Mouse (Mus musculus): ENCODE results near the gene Pdcd10. TPM values are rescaled to one million over a fixed set of nuclear protein-coding genes. Genes with fewer than 3 reads are reported as not detected.

Gene Pdcd10
- polyA plus RNA-seq (2012; fragmentation: generic; extraction: Trizol) = 19.1 TPM

- peaks cover 45% of the 10 kb centered on the region for H3K79me2 ChIP-seq (ENCODE audit: control insufficient read depth, insufficient read depth)
- no peaks in the 10 kb centered on the region for H3K36me3 ChIP-seq (ENCODE audit: control insufficient read depth, insufficient read depth)
- H3K27me3 ChIP-seq (ENCODE audit: control insufficient read depth, insufficient read depth, insufficient read length) = no peaks in the 10 kb centered on the region
- H3K4me2 ChIP-seq (ENCODE audit: low read depth) = peak within 1 kb of the TSS; percentile 87
- peak within 1 kb of the TSS; percentile 68 for H3ac ChIP-seq (ENCODE audit: control insufficient read depth, insufficient read length)
- H3K4me3 ChIP-seq = peak within 1 kb of the TSS; percentile 69
- TF ChIP-seq POLR2A (IDR thresholded peaks at IDR 0.05; ENCODE audit: insufficient read length, low read depth) (peak; percentile 41), MYOG (IDR thresholded peaks at IDR 0.05; ENCODE audit: control insufficient read depth in 1 of 3, insufficient read depth in 1 of 3, insufficient read length in 2 of 3, low read depth in 2 of 3) (no peak), POLR2AphosphoS2 (IDR thresholded peaks at IDR 0.05; ENCODE audit: insufficient read length, low read depth) (peak; percentile 50), SRF (IDR thresholded peaks at IDR 0.05; ENCODE audit: control insufficient read depth, insufficient read length, low read depth) (peak; percentile 8), REST (IDR thresholded peaks at IDR 0.05; ENCODE audit: insufficient read depth, insufficient read length) (no peak), CEBPB (IDR thresholded peaks at IDR 0.05; ENCODE audit: insufficient read depth, poor library complexity, severe bottlenecking) (peak; percentile 57; the same call in 1 of the 2 replicates)
Observed at GRCm38 (mm10) chr3:75556695-75557291, at the start of gene Pdcd10. Gene Pdcd10, minus strand, starts transcription at chr3:75556856.

- Histone ChIP-seq H3K79me2 (ENCODE audit: control insufficient read depth, insufficient read depth) (no peaks in the 10 kb centered on the region), H3K4me2 (ENCODE audit: low read depth) (no peak overlapping the region), H3K27me3 (ENCODE audit: control insufficient read depth, insufficient read depth, insufficient read length) (no peaks in the 10 kb centered on the region), H3K36me3 (ENCODE audit: control insufficient read depth, insufficient read depth) (no peaks in the 10 kb centered on the region), H3K4me3 (no peak overlapping the region), H3ac (ENCODE audit: control insufficient read depth, insufficient read length) (no peak overlapping the region)
- TF ChIP-seq USF1 (IDR thresholded peaks at IDR 0.05; ENCODE audit: low read depth) (no peak), CEBPB (IDR thresholded peaks at IDR 0.05; ENCODE audit: insufficient read depth, poor library complexity, severe bottlenecking) (no peak), MYOG (IDR thresholded peaks at IDR 0.05; ENCODE audit: control insufficient read depth in 1 of 3, insufficient read depth in 1 of 3, insufficient read length in 2 of 3, low read depth in 2 of 3) (no peak), REST (IDR thresholded peaks at IDR 0.05; ENCODE audit: insufficient read depth, insufficient read length) (no peak), MAX (IDR thresholded peaks at IDR 0.05; ENCODE audit: low read depth) (no peak), TCF12 (IDR thresholded peaks at IDR 0.05; ENCODE audit: insufficient read depth, poor library complexity, severe bottlenecking) (no peak), SRF (IDR thresholded peaks at IDR 0.05; ENCODE audit: control insufficient read depth, insufficient read length, low read depth) (no peak), MYOD1 (IDR thresholded peaks at IDR 0.05; ENCODE audit: control insufficient read depth in 1 of 3, insufficient read length in 2 of 3, low read depth in 2 of 3) (no peak), POLR2AphosphoS2 (IDR thresholded peaks at IDR 0.05; ENCODE audit: insufficient read length, low read depth) (no peak), E2F4 (IDR thresholded peaks at IDR 0.05; ENCODE audit: insufficient read depth) (no peak), TCF3 (IDR thresholded peaks at IDR 0.05; ENCODE audit: insufficient read length, low read depth) (no peak), POLR2A (IDR thresholded peaks at IDR 0.05; ENCODE audit: insufficient read length, low read depth) (no peak)
Observed at GRCm38 (mm10) chr3:75584898-75585297, 28.2 kb upstream of the Pdcd10 start.

DNA sequence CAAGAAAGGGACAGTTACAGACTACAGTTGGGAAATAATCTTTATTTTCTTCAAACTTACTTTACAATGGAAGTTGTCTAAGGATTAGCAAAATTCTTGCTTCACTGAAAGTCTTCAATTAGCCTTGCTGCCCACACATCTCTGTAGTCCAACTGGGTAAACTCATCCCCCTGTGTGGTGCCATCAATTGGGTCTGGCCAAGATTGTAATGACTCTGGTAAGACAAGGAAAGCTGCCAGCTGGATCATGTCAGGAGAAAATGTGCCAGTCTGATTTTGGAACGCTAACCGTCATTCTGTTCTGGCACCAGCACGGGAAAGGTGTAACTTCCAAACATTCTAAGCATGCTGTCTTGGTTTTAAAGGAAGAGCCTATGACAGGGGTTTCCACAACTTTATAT is 26.6 kb upstream of the Pdcd10 start:
- Histone ChIP-seq H3K4me2 (ENCODE audit: low read depth) (no peak overlapping the region), H3ac (ENCODE audit: control insufficient read depth, insufficient read length) (no peak overlapping the region), H3K79me2 (ENCODE audit: control insufficient read depth, insufficient read depth) (no peaks in the 10 kb centered on the region), H3K36me3 (ENCODE audit: control insufficient read depth, insufficient read depth) (no peaks in the 10 kb centered on the region), H3K27me3 (ENCODE audit: control insufficient read depth, insufficient read depth, insufficient read length) (no peaks in the 10 kb centered on the region), H3K4me3 (no peak overlapping the region)
- TF ChIP-seq POLR2AphosphoS2 (IDR thresholded peaks at IDR 0.05; ENCODE audit: insufficient read length, low read depth) (no peak), E2F4 (IDR thresholded peaks at IDR 0.05; ENCODE audit: insufficient read depth) (no peak), SRF (IDR thresholded peaks at IDR 0.05; ENCODE audit: control insufficient read depth, insufficient read length, low read depth) (no peak), USF1 (IDR thresholded peaks at IDR 0.05; ENCODE audit: low read depth) (no peak), REST (IDR thresholded peaks at IDR 0.05; ENCODE audit: insufficient read depth, insufficient read length) (no peak), MYOG (IDR thresholded peaks at IDR 0.05; ENCODE audit: control insufficient read depth in 1 of 3, insufficient read depth in 1 of 3, insufficient read length in 2 of 3, low read depth in 2 of 3) (no peak), TCF3 (IDR thresholded peaks at IDR 0.05; ENCODE audit: insufficient read length, low read depth) (no peak), CEBPB (IDR thresholded peaks at IDR 0.05; ENCODE audit: insufficient read depth, poor library complexity, severe bottlenecking) (no peak), MAX (IDR thresholded peaks at IDR 0.05; ENCODE audit: low read depth) (no peak)

- TF ChIP-seq TCF12 (IDR thresholded peaks at IDR 0.05; ENCODE audit: insufficient read depth, poor library complexity, severe bottlenecking) = no peak
- no peak for TF ChIP-seq CEBPB (IDR thresholded peaks at IDR 0.05; ENCODE audit: insufficient read depth, poor library complexity, severe bottlenecking)
- TF ChIP-seq POLR2A (IDR thresholded peaks at IDR 0.05; ENCODE audit: insufficient read length, low read depth) = no peak
- no peak for TF ChIP-seq E2F4 (IDR thresholded peaks at IDR 0.05; ENCODE audit: insufficient read depth)
- no peak for TF ChIP-seq USF1 (IDR thresholded peaks at IDR 0.05; ENCODE audit: low read depth)
- no peak for TF ChIP-seq SRF (IDR thresholded peaks at IDR 0.05; ENCODE audit: control insufficient read depth, insufficient read length, low read depth)
- H3K4me2 ChIP-seq (ENCODE audit: low read depth) = no peak overlapping the region
- H3K4me3 ChIP-seq = no peak overlapping the region
- H3K79me2 ChIP-seq (ENCODE audit: control insufficient read depth, insufficient read depth) = no peaks in the 10 kb centered on the region
- no peak overlapping the region for H3ac ChIP-seq (ENCODE audit: control insufficient read depth, insufficient read length)
- H3K36me3 ChIP-seq (ENCODE audit: control insufficient read depth, insufficient read depth) = no peaks in the 10 kb centered on the region
- no peaks in the 10 kb centered on the region for H3K27me3 ChIP-seq (ENCODE audit: control insufficient read depth, insufficient read depth, insufficient read length)
Observed at GRCm38 (mm10) chr3:75579352-75579751, 22.7 kb upstream of the Pdcd10 start.

GRCm38 (mm10) chr3:75575582-75575981 is 18.9 kb upstream of the Pdcd10 start:
- H3K4me2 ChIP-seq (ENCODE audit: low read depth) = no peak overlapping the region
- TF ChIP-seq REST (IDR thresholded peaks at IDR 0.05; ENCODE audit: insufficient read depth, insufficient read length) (no peak), MAX (IDR thresholded peaks at IDR 0.05; ENCODE audit: low read depth) (no peak), POLR2A (IDR thresholded peaks at IDR 0.05; ENCODE audit: insufficient read length, low read depth) (no peak), USF1 (IDR thresholded peaks at IDR 0.05; ENCODE audit: low read depth) (no peak), MYOG (IDR thresholded peaks at IDR 0.05; ENCODE audit: control insufficient read depth in 1 of 3, insufficient read depth in 1 of 3, insufficient read length in 2 of 3, low read depth in 2 of 3) (no peak), TCF12 (IDR thresholded peaks at IDR 0.05; ENCODE audit: insufficient read depth, poor library complexity, severe bottlenecking) (no peak), SRF (IDR thresholded peaks at IDR 0.05; ENCODE audit: control insufficient read depth, insufficient read length, low read depth) (no peak), E2F4 (IDR thresholded peaks at IDR 0.05; ENCODE audit: insufficient read depth) (no peak), MYOD1 (IDR thresholded peaks at IDR 0.05; ENCODE audit: control insufficient read depth in 1 of 3, insufficient read length in 2 of 3, low read depth in 2 of 3) (no peak), TCF3 (IDR thresholded peaks at IDR 0.05; ENCODE audit: insufficient read length, low read depth) (no peak), CEBPB (IDR thresholded peaks at IDR 0.05; ENCODE audit: insufficient read depth, poor library complexity, severe bottlenecking) (no peak)
- no peaks in the 10 kb centered on the region for H3K79me2 ChIP-seq (ENCODE audit: control insufficient read depth, insufficient read depth)
- no peaks in the 10 kb centered on the region for H3K36me3 ChIP-seq (ENCODE audit: control insufficient read depth, insufficient read depth)
- no peak overlapping the region for H3K4me3 ChIP-seq
- H3ac ChIP-seq (ENCODE audit: control insufficient read depth, insufficient read length) = no peak overlapping the region
- H3K27me3 ChIP-seq (ENCODE audit: control insufficient read depth, insufficient read depth, insufficient read length) = no peaks in the 10 kb centered on the region

Measured in myocyte (in vitro differentiated cells).